Mouse (Mus musculus): ENCODE measurements around the gene Fmnl3.

GRCm38 (mm10) chr15:99324151-99324550 lies 46.1 kb downstream of the Fmnl3 start:
- TF ChIP-seq POLR2A (IDR thresholded peaks at IDR 0.05; ENCODE audit: insufficient read depth, low read depth, low read length) = no peak
- no peak for TF ChIP-seq CTCF (IDR thresholded peaks at IDR 0.05; ENCODE audit: insufficient read depth, low read depth, low read length)
